Mouse (Mus musculus) MEL-GATA-1-ER (cell line): Measurements from ENCODE around the gene Cyp2a5.
"Not testable (repeated sequence)": the region's sequence is repeated elsewhere in the genome, so short reads cannot be mapped to it uniquely, and the experiment has no call there.

Experiments
- DNase-seq: peaks from one replicate; pipeline ENCODE4 v3.0.0-alpha.2; 2012; ENCODE audit warnings: low read depth; ENCODE audit errors: extremely low read depth

The Cyp2a5 gene

DNA sequence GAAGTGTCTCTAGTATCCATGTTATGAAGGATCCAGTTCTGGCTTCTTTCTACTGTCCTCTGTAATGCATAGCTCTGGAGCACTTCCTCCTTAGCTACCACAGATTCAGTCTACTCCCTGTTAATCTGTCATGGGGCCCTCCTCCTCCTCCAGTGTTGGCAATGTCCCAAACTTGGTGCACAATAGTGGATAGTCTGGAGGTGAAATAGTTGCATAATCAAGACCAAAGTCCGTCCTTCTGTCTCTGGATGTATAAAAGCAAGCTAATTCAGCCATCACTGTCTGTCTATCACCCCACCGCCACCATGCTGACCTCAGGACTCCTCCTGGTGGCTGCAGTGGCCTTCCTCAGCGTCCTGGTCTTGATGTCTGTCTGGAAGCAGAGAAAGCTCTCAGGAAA is at the start of gene Cyp2a5:
Gene Cyp2a5 (plus strand): TSS at position 247 of the 400 bp plus-strand sequence.
- not testable (repeated sequence) for DNase-seq

DNA sequence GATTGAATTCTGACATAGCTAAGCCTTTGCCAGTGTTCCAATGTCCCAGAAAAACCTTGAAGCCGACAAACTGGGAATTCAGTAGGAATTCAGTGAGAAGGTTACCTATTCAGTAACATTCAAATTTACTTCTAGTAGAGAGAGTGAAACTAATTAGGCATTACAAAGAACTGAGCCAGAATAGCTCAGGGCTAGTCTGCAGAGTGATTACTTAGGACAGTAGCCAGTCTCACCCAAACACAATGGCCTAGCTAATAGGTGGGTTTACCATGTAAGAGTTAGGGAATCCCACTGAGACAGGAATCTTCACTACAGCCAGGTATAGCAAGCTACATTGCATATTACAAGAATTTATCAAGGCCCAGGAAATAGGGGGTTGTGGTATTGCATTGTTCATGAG is 49.1 kb upstream of the Cyp2a5 start:
- not testable (repeated sequence) for DNase-seq

DNA sequence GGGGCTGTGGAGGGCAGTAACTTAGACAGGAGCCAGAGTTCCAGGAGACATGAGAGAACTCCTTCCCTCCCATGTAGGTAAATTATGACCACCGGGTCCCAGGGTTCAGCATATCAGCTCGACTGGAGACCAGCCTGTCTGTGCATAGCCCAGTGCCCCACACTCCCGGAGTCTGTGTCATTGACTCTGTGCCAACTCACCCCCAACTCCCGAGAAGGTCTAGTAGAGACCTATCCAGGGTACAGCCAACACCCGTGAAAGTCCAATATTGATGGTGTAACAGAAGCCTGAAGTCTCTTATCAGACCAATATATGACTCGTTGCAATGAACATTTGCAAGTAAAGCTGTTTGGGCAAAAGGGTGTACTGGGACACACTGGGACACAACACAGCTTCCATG is 45.1 kb upstream of the Cyp2a5 start:
- no peak for DNase-seq

GRCm38 (mm10) chr7:26800104-26800503 is 35.0 kb upstream of the Cyp2a5 start:
- no peak for DNase-seq

- DNase-seq: no peak
Observed at GRCm38 (mm10) chr7:26800996-26801395, 34.1 kb upstream of the Cyp2a5 start.

DNA sequence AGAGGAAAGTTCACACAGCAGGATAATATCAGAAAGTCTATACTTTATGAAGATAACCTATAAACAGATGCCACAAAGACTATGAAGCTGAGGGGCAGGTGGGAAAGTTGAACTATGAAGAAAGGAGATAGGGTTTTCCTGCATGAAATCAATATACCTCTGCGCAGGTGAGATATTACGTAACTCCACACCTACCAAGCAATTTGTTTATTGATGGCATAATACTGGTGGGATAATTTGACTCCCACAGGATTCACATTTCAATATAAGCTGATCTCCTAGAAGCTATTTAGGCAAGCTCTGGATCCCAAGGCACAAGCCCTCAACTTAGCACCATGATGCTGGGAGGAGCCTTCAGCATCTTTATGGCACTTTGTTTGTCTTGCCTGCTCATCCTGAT is 26.5 kb upstream of the Cyp2a5 start, which contains the start of gene Cyp2g1:
Gene Cyp2g1 (plus strand): TSS at position 301 of the 400 bp plus-strand sequence.
- DNase-seq: no peak

DNA sequence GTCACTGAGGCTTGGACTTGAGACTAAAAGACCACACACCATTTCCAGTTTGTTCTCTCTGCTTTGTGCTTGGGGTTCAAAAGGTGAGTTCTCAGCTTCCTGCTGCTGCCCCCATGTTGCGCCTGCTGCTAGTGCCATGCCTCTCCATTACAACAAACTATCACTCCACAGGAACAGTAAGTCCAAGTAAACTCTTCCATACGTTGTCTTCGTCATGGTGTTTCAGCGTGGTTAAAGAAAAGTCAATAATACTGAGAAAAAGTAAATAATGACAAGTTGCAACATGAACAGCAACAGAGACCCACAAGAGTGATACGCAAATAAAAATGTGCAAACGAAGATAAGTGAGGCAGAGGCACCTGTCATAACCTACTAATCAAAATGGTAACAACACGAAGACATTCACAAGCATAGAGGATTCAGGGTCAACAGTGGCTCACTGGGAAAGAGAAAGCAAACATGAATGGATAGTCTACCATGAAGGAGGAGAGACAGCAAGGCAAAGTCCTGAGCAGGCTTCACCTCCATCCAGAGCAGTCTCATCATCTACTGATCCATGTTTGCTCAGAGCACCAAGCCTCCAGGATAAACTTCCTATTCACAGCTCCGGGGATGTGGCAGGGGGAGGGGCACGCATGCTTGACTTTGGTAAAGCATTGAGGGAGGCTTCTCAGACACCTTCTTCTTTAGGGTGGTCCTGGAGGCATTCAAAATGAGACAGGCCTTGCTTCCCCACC is 3.4 kb upstream of the Cyp2a5 start:
- not testable (repeated sequence) for DNase-seq

GRCm38 (mm10) chr7:26832668-26833067 is 2.4 kb upstream of the Cyp2a5 start:
- not testable (repeated sequence) for DNase-seq

DNA sequence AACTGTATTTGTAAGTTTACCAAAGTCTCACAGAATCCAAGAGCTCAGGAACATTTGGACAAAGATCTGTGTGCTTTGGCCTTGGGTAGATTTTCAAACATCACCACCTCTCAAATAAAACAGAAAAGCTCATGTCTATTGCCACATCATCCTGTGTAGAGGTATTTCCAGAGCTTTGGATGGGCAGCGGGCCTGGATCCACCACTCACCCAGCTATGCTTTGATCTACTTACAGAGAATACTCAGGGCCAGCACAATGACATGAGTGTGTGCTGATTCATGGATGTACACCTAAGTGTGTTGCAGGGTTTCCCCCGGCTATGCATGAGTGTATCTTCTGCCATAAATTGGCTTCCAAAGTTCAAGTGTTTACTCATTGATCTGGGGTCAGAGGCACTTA is 8.3 kb downstream of the Cyp2a5 start:
- not testable (repeated sequence) for DNase-seq

DNA sequence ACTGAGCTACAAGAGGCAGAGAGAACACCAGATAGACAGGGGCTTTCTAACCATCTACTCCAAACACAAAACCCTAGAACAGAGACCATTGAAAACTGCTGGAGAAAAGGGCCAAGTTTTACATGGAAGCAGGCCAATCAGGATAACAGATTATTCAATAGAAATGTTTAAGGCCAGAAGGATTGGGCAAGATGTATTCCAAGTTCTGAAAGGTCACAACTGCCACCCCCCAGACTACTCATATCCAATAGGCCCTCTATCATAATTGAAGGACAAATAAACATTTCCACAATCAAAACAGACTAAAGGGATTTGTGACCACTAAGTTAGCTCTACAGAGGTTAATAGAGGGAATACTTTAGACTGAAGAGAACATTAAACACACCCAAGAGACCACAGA is 15.0 kb downstream of the Cyp2a5 start:
- DNase-seq: not testable (repeated sequence)

GRCm38 (mm10) chr7:26878581-26878980 is 43.5 kb downstream of the Cyp2a5 start:
- not testable (repeated sequence) for DNase-seq

- not testable (repeated sequence) for DNase-seq
Observed at GRCm38 (mm10) chr7:26880600-26880999, 45.5 kb downstream of the Cyp2a5 start.
